Mouse (Mus musculus): ENCODE results near the gene March8.

DNA sequence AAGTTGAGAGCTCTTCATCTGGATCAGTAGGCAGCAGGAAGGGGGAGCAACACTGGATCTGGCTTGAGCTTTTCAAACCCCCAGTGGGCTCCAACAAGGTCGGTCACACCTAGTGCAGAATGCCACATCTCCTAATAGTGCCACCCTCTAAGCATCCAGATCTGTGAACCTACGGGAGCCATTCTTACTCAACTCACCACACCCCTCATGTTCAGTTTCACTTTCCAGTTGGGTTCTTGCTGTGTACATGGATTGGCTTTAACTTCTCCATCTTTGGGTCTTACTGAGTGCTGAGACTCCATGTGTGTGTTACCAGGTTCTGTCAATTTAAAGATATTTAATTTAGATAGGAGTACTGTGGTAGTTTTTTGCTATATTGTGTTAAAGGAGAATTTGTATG lies 26.4 kb upstream of the March8 start:
- TF ChIP-seq CTCF (IDR thresholded peaks at IDR 0.05; ENCODE audit: low read depth) (no peak), EP300 (optimal IDR thresholded peaks at IDR 0.05) (no peak)

Measured in stomach, postnatal 0 days (tissue).